Mouse (Mus musculus) heart, adult 2 months (tissue): Measurements from ENCODE around the gene Gramd2.

ENCODE experiments used
- CTCF ChIP-seq: fragments of 200-600 bp; IDR thresholded peaks from 2 replicates; pipeline ENCODE4 v1.8.1; 2022; ENCODE audit warnings: antibody characterized with exemption, mild to moderate bottlenecking, moderate library complexity
- POLR2A ChIP-seq: fragments of 200-500 bp; IDR thresholded peaks from 2 replicates; pipeline ENCODE4 v1.6.1; 2011; ENCODE audit warnings: mild to moderate bottlenecking, low read depth, low read length, control low read depth; ENCODE audit not compliant: insufficient read depth

DNA sequence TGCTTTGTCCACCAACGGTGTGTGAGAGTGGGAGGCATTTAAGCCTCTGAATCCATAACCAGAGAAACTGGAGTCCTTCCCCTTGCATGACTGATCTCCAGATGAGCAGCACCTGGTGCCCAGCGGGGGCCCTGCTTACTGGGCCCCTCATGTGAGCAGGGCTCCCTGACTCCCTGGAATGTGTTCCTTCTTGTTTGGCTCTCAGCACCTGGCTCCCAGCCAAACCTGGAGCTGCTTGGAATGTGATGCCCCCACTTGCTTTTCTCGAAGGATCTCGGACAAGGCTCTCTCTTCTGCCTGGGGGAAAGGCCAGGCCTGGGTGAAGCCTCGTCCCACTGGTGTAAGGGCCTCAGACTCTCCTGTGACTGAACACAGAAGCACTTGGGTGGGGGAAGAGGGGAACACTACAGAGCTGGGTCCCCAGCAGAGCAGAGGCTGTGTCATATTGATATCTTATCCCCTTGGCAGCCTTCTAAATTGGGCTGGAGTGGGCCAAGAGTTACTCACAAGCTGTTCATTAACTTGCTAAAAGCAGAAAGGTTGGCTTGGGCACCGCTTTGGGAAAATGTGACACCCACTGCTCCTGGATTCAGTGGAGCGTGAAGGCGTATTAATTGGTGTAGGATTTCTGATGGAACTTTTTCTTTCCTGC, 44.0 kb downstream of the Gramd2 start:
- TF ChIP-seq CTCF, result no peak
- no peak for TF ChIP-seq POLR2A
